Mouse (Mus musculus): ENCODE measurements at regions not wholly inside any gene's neighbourhood (a gene's known extent, or its start where the extent isn't known, plus 50 kb on each side); places are given as distances from the start of the nearest gene placed in this dataset.

- WGBS: 88% methylated on average over 2 of the region's 2 CpGs
- Histone ChIP-seq H3K4me1 (replicated peaks; ENCODE audit: control insufficient read depth, insufficient read depth, low read length) (no peaks in the 10 kb centered on the region), H3K9ac (ENCODE audit: low read depth, low read length) (no peak overlapping the region), H3K9me3 (ENCODE audit: control insufficient read depth) (no peaks in the 10 kb centered on the region), H3K36me3 (ENCODE audit: control insufficient read depth, insufficient read depth) (no peaks in the 10 kb centered on the region), H3K27me3 (replicated peaks; ENCODE audit: control insufficient read depth, insufficient read depth, low read length) (no peaks in the 10 kb centered on the region), H3K4me3 (ENCODE audit: low read depth, low read length) (no peak overlapping the region), H3K4me2 (replicated peaks; ENCODE audit: low read depth) (no peak overlapping the region), H3K27ac (ENCODE audit: low read depth, low read length) (no peak overlapping the region)
- no peak for TF ChIP-seq CTCF (IDR thresholded peaks at IDR 0.05; ENCODE audit: low read depth)
- no peak for ATAC-seq
These were observed 51.5 kb upstream of the Otos start for GRCm38 (mm10) chr1:92700107-92700506.

- H3K36me3 ChIP-seq (ENCODE audit: control insufficient read depth, insufficient read depth): no peaks in the 10 kb centered on the region
- H3K27me3 ChIP-seq (replicated peaks; ENCODE audit: control insufficient read depth, insufficient read depth, low read length): no peaks in the 10 kb centered on the region
- H3K9me3 ChIP-seq (ENCODE audit: control insufficient read depth): no peaks in the 10 kb centered on the region
- H3K4me1 ChIP-seq (replicated peaks; ENCODE audit: control insufficient read depth, insufficient read depth, low read length): no peaks in the 10 kb centered on the region
- no peak for ATAC-seq
- no peak for TF ChIP-seq CTCF (IDR thresholded peaks at IDR 0.05; ENCODE audit: low read depth)
- no peak overlapping the region for H3K27ac ChIP-seq (ENCODE audit: low read depth, low read length)
- no peak overlapping the region for H3K4me3 ChIP-seq (ENCODE audit: low read depth, low read length)
- WGBS: 29% methylated on average over 6 of the region's 6 CpGs
- no peak overlapping the region for H3K4me2 ChIP-seq (replicated peaks; ENCODE audit: low read depth)
- H3K9ac ChIP-seq (ENCODE audit: low read depth, low read length): no peak overlapping the region
These were observed 51.1 kb upstream of the Otos start for GRCm38 (mm10) chr1:92699697-92700096.

GRCm38 (mm10) chr1:92699048-92699447, 50.4 kb upstream of the Otos start:
- Histone ChIP-seq H3K36me3 (ENCODE audit: control insufficient read depth, insufficient read depth) (no peaks in the 10 kb centered on the region), H3K4me1 (replicated peaks; ENCODE audit: control insufficient read depth, insufficient read depth, low read length) (no peaks in the 10 kb centered on the region), H3K27me3 (replicated peaks; ENCODE audit: control insufficient read depth, insufficient read depth, low read length) (no peaks in the 10 kb centered on the region), H3K9me3 (ENCODE audit: control insufficient read depth) (no peaks in the 10 kb centered on the region), H3K9ac (ENCODE audit: low read depth, low read length) (no peak overlapping the region), H3K4me3 (ENCODE audit: low read depth, low read length) (no peak overlapping the region), H3K27ac (ENCODE audit: low read depth, low read length) (no peak overlapping the region), H3K4me2 (replicated peaks; ENCODE audit: low read depth) (no peak overlapping the region)
- 7% methylated on average over 9 of the region's 9 CpGs for WGBS
- TF ChIP-seq CTCF (IDR thresholded peaks at IDR 0.05; ENCODE audit: low read depth): no peak
- no peak for ATAC-seq

- TF ChIP-seq CTCF (IDR thresholded peaks at IDR 0.05; ENCODE audit: low read depth): no peak
- ATAC-seq: no peak
- Histone ChIP-seq H3K9ac (ENCODE audit: low read depth, low read length) (no peak overlapping the region), H3K9me3 (ENCODE audit: control insufficient read depth) (no peaks in the 10 kb centered on the region), H3K4me3 (ENCODE audit: low read depth, low read length) (no peak overlapping the region), H3K27ac (ENCODE audit: low read depth, low read length) (no peak overlapping the region), H3K27me3 (replicated peaks; ENCODE audit: control insufficient read depth, insufficient read depth, low read length) (no peaks in the 10 kb centered on the region), H3K4me2 (replicated peaks; ENCODE audit: low read depth) (no peak overlapping the region), H3K4me1 (replicated peaks; ENCODE audit: control insufficient read depth, insufficient read depth, low read length) (no peaks in the 10 kb centered on the region), H3K36me3 (ENCODE audit: control insufficient read depth, insufficient read depth) (no peaks in the 10 kb centered on the region)
- 93% methylated on average over 3 of the region's 3 CpGs for WGBS
These were observed 49.9 kb upstream of the Otos start for GRCm38 (mm10) chr1:92698541-92698940.
